In the genomic region with DNA sequence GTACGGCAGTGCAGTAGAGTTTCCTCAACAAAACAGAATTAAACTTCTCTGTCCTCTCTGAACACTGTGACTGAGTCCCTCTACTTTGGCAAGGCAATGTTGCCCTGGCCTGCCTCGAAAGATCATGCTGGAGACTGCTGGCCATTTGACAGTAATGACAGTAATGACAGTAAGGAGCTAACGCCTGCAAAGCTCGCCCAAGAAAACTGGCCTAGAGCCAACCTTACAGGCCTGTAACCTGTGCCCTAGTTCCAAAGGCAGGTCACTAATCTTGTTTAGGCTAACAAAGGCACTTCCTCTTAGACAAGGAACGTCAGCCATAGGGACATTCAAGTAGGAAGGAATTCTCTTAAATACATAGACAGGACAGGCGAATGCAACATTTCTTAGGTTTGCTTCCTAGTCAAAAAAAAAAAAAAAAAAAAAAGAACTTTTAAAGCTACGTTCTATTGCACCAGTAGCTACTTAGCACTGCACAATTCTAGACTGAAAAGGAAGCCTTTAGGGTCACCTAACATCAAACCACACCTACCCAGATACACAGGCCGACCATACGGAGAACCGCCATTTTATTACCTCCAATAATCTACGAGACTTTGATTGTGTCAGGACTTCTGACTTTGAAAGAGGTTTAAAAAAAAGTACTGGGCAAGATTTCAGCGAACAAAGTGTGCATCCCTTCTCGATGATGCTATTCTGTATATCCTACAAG, we compare ENCODE assay signal across 11 mouse cellular contexts.
DNase-seq lines count a peak whose midpoint lies in the region; ATAC-seq and TF ChIP-seq lines count a peak whose summit lies in the region.
"Had no signal": no experiment of that assay in that cellular context is flagged by ENCODE, and none has a peak within 500 bp of the region (broad histone marks: within the 10 kb centered on the region; RNA-seq: fewer than 3 reads in every experiment).

No protein-coding gene starts in this region.

- no peak overlapping the region for H3K9ac ChIP-seq in heart, embryonic 13.5 days
- H3K9ac ChIP-seq: liver, embryonic 14.5 days had no signal

- H3K4me3 ChIP-seq in lung, adult 2 months (replicated peaks; ENCODE audit: extremely low read depth, low read depth, low read length) = no peak overlapping the region
- no peak overlapping the region for H3K4me3 ChIP-seq in heart, embryonic 13.5 days

- no peaks in the 10 kb centered on the region for H3K27me3 ChIP-seq in heart, embryonic 13.5 days (replicated peaks)

- no peak for TF ChIP-seq CTCF in lung, adult 2 months (IDR thresholded peaks at IDR 0.05; ENCODE audit: insufficient read depth, low read length)

- no peaks in the 10 kb centered on the region for H3K4me1 ChIP-seq in lung, adult 2 months (ENCODE audit: control insufficient read depth, insufficient read depth, low read length)
- peaks cover 31% of the 10 kb centered on the region for H3K4me1 ChIP-seq in heart, embryonic 13.5 days

- ATAC-seq in heart, embryonic 13.5 days (ENCODE audit: extremely low read depth, insufficient number of reproducible peaks, low FRiP score, low TSS enrichment) = no peak; the same call in 1 of the 2 replicates
- no peak for ATAC-seq in CD4-positive, CD25-positive, alpha-beta regulatory T cell, adult 4 months

- no peak for TF ChIP-seq POLR2A in lung, adult 2 months (IDR thresholded peaks at IDR 0.05; ENCODE audit: borderline replicate concordance, extremely low read depth, low read depth, low read length)

- peaks cover 8% of the 10 kb centered on the region for H3K36me3 ChIP-seq in heart, embryonic 13.5 days
- H3K36me3 ChIP-seq: G1E had no signal

- 54% methylated on average over 13 of the region's 13 CpGs for WGBS in lung, adult 2 months
- 55% methylated on average over 13 of the region's 13 CpGs for WGBS in heart, embryonic 13.5 days

- H3K27ac ChIP-seq in heart, embryonic 13.5 days (replicated peaks) = peak overlapping the region; percentile 63
- H3K27ac ChIP-seq: liver, embryonic 14.5 days had no signal

- peak; percentile 21 for DNase-seq in lung, adult 2 months
- DNase-seq in lung, postnatal 14 days = no peak
- peak; percentile 62 for DNase-seq in kidney, postnatal 10 days
- peak; percentile 41 for DNase-seq in retina, postnatal 7 days (ENCODE audit: low read depth, low spot score)
- DNase-seq in embryo, embryonic 10.5 days (ENCODE audit: low spot score) = no peak
- DNase-seq in frontal cortex, postnatal 25 days (ENCODE audit: low spot score in 2 of 2) = no peak
- DNase-seq: thymus, adult 18-20 months had no signal

- H3K9me3 ChIP-seq in heart, embryonic 13.5 days = no peaks in the 10 kb centered on the region

- H3K4me2 ChIP-seq in heart, embryonic 13.5 days = no peak overlapping the region

Comparison
In these comparisons a context has a peak if more than half of its experiments do, and no peak if none do; other contexts are left out.
1. DNase-seq: peak in lung, adult 2 months (single experiment), kidney, postnatal 10 days (single experiment) and retina, postnatal 7 days (single experiment); none in lung, postnatal 14 days (single experiment), embryo, embryonic 10.5 days (single experiment) and frontal cortex, postnatal 25 days (0 of 2).